Mouse (Mus musculus) layer of hippocampus, adult 18-20 months (tissue): Measurements from ENCODE around the gene Veph1. TPM values are rescaled to one million over a fixed set of nuclear protein-coding genes. Genes with fewer than 3 reads are reported as not detected.

Experiments
- DNase-seq, 2 experiments: peaks; one replicate each; pipeline ENCODE4 v3.0.0; 2022; ENCODE audit warnings: low spot score in 2 of 2
- total RNA-seq, 2 experiments: library from RNA; stranded (reverse); gene quantifications; 2 replicates each; pipeline ENCODE4 v1.2.3; 2021

Veph1 gene
- total RNA-seq, 2 experiments from 2014 or later, result 0.08 TPM; not detected in 1

DNA sequence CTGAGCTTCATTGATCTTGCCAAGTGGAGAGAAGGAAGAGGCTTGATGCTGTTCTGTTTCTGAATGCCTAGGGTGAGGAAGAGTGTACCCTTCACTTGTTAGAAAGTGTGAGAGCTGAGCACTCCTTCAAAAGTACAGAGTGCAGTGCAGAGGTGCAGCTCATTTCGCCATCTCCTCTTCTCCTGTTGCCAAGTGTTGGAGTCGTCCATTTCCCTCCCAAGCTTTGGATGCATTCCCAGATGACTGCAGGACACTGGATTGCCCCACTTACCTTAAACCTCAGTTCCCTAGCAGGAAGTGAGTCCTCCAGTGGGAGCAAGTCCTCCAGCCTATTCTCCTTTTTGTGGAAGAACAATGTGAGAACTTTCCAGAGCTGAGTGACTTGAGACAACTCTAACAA lies 263.3 kb downstream of the Veph1 start:
- no peak for DNase-seq

DNA sequence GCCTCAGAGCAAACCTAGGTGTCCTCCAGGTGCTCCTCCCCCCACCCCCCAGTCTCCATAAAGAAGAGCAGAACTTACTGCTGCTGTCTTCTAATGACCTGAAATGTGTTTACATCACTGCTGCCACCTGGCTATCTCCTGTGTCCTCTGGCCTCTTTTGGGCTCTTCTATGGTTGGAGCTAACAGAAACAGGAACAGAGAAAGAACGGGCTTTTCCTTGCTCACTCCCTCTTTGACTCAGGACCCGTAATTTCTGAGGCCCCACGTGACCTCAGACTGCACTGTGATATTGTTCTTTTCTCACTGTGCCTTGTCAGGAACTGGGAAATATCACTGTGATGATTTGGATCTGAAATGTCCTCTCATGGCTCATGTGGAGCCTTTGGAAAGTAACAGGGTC lies 271.2 kb downstream of the Veph1 start:
- DNase-seq, result no peak

DNA sequence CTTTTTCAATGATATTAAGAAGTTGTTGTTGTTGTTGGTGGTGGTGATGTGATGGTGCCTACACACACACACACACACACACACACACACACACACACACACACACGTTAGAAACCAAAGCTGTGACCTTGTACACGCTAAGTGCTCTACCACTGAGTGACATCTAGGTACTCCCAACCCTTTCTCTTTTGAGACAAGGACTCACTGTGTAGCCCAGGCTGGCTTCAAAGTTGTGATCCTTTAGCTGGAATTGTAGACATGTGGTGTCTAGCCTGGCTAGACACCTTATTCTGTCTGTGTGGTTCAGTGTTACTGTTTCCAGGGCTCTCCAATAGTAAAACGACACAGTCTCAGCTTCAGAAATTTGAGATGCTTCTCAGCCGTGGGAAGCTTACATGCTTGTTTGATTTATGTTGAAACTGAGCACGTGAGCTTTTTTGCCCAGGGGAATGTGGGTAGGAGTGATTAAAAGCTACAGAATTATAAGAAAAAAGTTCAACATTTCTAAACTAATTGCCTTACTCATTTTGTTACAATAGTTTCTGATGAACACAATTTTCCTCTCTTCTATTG lies 272.3 kb downstream of the Veph1 start:
- DNase-seq, result no peak

DNA sequence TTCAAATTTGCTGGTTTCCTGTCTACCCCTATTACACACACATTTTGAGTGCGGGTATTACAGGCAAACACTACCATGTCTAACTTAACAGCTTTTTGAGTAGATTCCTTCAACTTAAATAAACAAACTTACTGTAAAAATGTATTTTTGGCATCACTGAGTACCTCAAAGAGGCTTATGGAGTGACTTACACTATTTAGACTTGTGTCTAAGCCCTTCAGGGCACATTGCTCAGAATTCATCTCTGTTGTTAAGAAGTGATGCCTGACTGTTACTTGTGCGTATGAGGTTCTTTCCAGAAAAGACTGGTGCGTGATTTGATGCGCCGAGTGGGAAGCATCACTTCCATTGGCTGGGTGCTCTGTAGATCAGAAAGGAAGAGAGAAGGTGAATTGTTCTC lies 277.5 kb downstream of the Veph1 start:
- DNase-seq, result no peak

DNA sequence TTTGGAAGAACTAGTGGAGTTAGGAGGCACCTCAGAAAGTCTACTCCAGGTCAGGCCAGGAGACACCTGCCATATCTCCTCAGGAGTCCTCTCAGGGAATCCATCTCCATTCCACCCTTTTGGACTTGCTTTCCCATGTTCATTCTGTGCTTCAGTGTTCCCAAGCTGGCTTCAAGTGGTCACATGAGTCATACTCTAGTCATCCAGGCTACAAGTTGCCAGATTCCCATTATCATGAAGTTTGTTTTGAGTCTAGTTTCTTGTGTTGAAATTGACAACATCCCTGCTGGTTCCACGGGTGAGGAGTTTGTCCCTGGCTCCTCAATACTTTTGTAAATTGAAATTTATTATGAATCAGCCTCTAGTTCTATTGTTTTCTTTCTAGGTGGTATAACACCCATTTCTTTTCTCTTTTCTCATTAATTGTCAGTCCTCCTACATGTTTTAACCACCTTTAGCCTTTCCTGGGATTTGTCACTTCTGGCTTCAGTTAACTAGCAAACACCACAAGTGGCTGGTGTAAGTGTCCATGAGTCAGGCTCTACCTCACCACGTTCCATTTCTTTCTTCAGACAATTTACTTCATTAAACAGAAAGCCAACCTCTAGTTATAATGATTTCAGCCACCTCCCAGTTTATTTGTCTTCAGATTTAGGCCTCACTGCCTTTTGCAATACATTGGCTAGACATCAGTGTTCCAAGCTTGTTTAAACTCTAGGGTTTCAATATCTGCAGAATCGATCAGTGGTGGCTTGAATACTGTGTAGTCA lies 288.8 kb downstream of the Veph1 start:
- DNase-seq, result no peak

DNA sequence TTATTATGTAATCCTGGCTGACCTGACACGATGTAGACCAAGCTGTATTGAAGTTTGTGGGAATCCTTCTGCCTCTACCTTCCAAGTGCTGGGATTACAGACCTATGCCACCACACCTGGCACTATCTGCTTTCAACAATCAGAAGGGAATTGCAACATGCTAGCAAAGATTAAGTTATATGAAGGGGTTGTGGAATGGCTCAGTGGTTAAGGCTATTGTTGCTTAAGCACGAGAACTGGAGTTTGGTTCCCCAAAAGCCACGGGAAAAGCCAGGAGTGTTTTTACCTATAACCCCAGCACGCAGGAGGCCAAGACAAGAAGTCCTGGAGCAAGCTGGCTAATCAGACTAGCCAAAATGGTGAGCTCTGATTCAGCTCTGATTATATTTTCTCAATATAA lies 291.6 kb downstream of the Veph1 start:
- DNase-seq, result no peak

DNA sequence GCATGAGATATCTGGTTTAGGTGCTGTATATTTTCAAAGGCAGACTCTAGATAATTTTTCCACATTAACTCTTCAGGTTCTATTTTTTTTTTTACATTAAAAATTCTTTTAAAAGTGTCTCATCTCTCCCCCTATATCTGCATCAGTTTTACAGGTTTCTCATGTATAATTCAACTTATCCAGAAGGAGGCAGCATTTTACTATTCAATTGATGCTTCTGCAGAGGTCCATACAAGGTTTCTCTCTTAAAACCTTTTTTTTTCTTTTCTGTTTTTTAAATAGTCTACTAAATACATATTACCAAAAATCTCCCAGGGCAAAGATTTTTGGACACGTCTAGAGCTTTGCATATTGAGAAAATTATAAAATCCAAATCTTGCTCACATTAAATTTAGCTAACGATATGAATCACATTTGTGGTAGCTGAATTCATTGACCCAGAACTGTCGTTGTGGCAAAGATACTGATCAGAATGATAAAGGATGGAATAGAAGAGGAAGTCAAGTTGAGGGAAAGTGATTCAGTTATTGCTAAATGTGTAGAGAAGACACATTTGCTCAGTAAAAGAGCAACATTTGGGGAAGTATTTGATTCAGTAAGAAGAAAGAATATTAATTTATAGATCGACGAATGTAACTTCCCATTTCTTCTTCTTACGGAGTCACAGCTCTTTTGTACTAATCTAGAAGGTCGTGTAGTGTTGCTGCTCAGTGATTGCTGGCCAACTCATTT lies 292.3 kb downstream of the Veph1 start:
- DNase-seq, result no peak

Other genes starting within 250 kb of the Veph1 start
- gene Ptx3, start 76.9 kb downstream of the Veph1 start, total RNA-seq, result 1 to 10 TPM in 1 of 2 experiments, under 1 TPM in 1; 0.69 to 1.4 TPM